Comparison of ENCODE assay signal across 7 mouse cellular contexts in genomic region chr2:129296671-129297588, GRCm38 (mm10). TPM values are rescaled to one million over a fixed set of nuclear protein-coding genes. Genes with fewer than 3 reads are reported as not detected.
A peak's percentile ranks its signal among the peaks of the same experiment; 100 is the strongest.
DNase-seq lines count a peak whose midpoint lies in the region; ATAC-seq lines count a peak whose summit lies in the region.

TSS of gene Ckap2l (minus strand) at chr2:129297212.

- ATAC-seq in embryonic facial prominence, embryonic 12.5 days (ENCODE audit: insufficient number of reproducible peaks, insufficient read depth, low FRiP score, low TSS enrichment) = peak; percentile 100
- ATAC-seq in limb, embryonic 11.5 days (ENCODE audit: insufficient number of reproducible peaks, low FRiP score, low TSS enrichment, low read depth) = peak; percentile 100
- peak; percentile 99 for ATAC-seq in midbrain, embryonic 14.5 days (ENCODE audit: low FRiP score, low TSS enrichment)

- no peaks in the 10 kb centered on the region for H3K9me3 ChIP-seq in embryonic facial prominence, embryonic 12.5 days
- no peaks in the 10 kb centered on the region for H3K9me3 ChIP-seq in limb, embryonic 11.5 days (ENCODE audit: control insufficient read depth, low read length)
- H3K9me3 ChIP-seq in midbrain, embryonic 14.5 days (ENCODE audit: control insufficient read depth, low read length) = no peaks in the 10 kb centered on the region

- H3K27ac ChIP-seq in embryonic facial prominence, embryonic 12.5 days = peak within 1 kb of the TSS; percentile 88
- H3K27ac ChIP-seq in limb, embryonic 11.5 days (replicated peaks; ENCODE audit: low read depth, low read length) = peak within 1 kb of the TSS; percentile 52; the same call in 1 of the 2 replicates
- peak within 1 kb of the TSS; percentile 98 for H3K27ac ChIP-seq in midbrain, embryonic 14.5 days (replicated peaks; ENCODE audit: low read depth, low read length)

- peaks cover 17% of the 10 kb centered on the region for H3K4me1 ChIP-seq in embryonic facial prominence, embryonic 12.5 days
- peaks cover 10% of the 10 kb centered on the region; the same call in 1 of the 2 replicates for H3K4me1 ChIP-seq in limb, embryonic 11.5 days (ENCODE audit: control insufficient read depth, insufficient read depth, low read length)
- 0 out of 2 replicates have a peak, but pooled peaks cover 5% of the 10 kb centered on the region for H3K4me1 ChIP-seq in midbrain, embryonic 14.5 days (ENCODE audit: control insufficient read depth, insufficient read depth, low read length)

- peak within 1 kb of the TSS; percentile 74 for H3K9ac ChIP-seq in embryonic facial prominence, embryonic 12.5 days
- peak within 1 kb of the TSS; percentile 78 for H3K9ac ChIP-seq in limb, embryonic 11.5 days (ENCODE audit: low read length)
- peak within 1 kb of the TSS; percentile 70 for H3K9ac ChIP-seq in midbrain, embryonic 14.5 days (replicated peaks; ENCODE audit: low read length)

- peak within 1 kb of the TSS; percentile 87 for H3K4me3 ChIP-seq in embryonic facial prominence, embryonic 12.5 days
- H3K4me3 ChIP-seq in limb, embryonic 11.5 days (ENCODE audit: low read depth, low read length) = peak within 1 kb of the TSS; percentile 91
- H3K4me3 ChIP-seq in midbrain, embryonic 14.5 days (replicated peaks; ENCODE audit: low read depth, low read length) = peak within 1 kb of the TSS; percentile 77

- under 1% methylated on average over 50 of the region's 50 CpGs for WGBS in embryonic facial prominence, embryonic 12.5 days
- WGBS in limb, embryonic 11.5 days = under 1% methylated on average over 50 of the region's 50 CpGs
- under 1% methylated on average over 50 of the region's 50 CpGs for WGBS in midbrain, embryonic 14.5 days

- H3K36me3 ChIP-seq in embryonic facial prominence, embryonic 12.5 days = peaks cover 3% of the 10 kb centered on the region; the same call in 1 of the 2 replicates
- H3K36me3 ChIP-seq in limb, embryonic 11.5 days (ENCODE audit: control insufficient read depth, insufficient read depth, low read length) = peaks cover 3% of the 10 kb centered on the region
- H3K36me3 ChIP-seq in midbrain, embryonic 14.5 days (ENCODE audit: control insufficient read depth, insufficient read depth, low read length) = no peaks in the 10 kb centered on the region

- H3K4me2 ChIP-seq in embryonic facial prominence, embryonic 12.5 days (replicated peaks) = peak within 1 kb of the TSS; percentile 83
- peak within 1 kb of the TSS; percentile 85 for H3K4me2 ChIP-seq in limb, embryonic 11.5 days (ENCODE audit: low read depth, severe bottlenecking)
- H3K4me2 ChIP-seq in midbrain, embryonic 14.5 days (ENCODE audit: low read length) = peak within 1 kb of the TSS; percentile 81

- H3K27me3 ChIP-seq in embryonic facial prominence, embryonic 12.5 days = no peaks in the 10 kb centered on the region
- H3K27me3 ChIP-seq in limb, embryonic 11.5 days (ENCODE audit: control insufficient read depth, insufficient read depth, low read length) = no peaks in the 10 kb centered on the region
- no peaks in the 10 kb centered on the region for H3K27me3 ChIP-seq in midbrain, embryonic 14.5 days (ENCODE audit: control insufficient read depth, insufficient read depth, low read length)

- DNase-seq in adrenal gland, postnatal 25 days = peak; percentile 93
- peak; percentile 100 for DNase-seq in heart, adult 11 months
- peak; percentile 95 for DNase-seq in kidney, adult 18-20 months
- DNase-seq in limb, embryonic 11.5 days (ENCODE audit: low spot score) = peak; percentile 97
- peak; percentile 100 for DNase-seq in midbrain, embryonic 14.5 days
- DNase-seq in spleen, adult 18-20 months = peak; percentile 91 to 93

RNA-seq across cellular contexts. Expression of gene Ckap2l, which starts in this region (rescaled TPM):
- 5.1 and 6.0 TPM in 2 replicates for total RNA-seq in adrenal gland, postnatal 25 days (2021)
- polyA plus RNA-seq in embryonic facial prominence, embryonic 12.5 days (2016; fragmentation: Nextera tagmentation; extraction: Ambion mirVana) = 42.6 and 47.9 TPM in 2 replicates
- polyA plus RNA-seq in limb, embryonic 11.5 days (2014; fragmentation: Nextera tagmentation; extraction: Ambion mirVana) = 86.4 and 90.9 TPM in 2 replicates
- polyA plus RNA-seq in midbrain, embryonic 14.5 days (2014; fragmentation: Nextera tagmentation; extraction: Ambion mirVana) = 7.4 and 13.5 TPM in 2 replicates

Comparison
In these comparisons a context has a peak if more than half of its experiments do, and no peak if none do; other contexts are left out.
1. Peak in every context shown above with its lines: DNase-seq, ATAC-seq, H3K4me3 ChIP-seq and H3K27ac ChIP-seq.